Mouse (Mus musculus) midbrain, embryonic 16.5 days (tissue): ENCODE results near the gene Pdia6. TPM values are rescaled to one million over a fixed set of nuclear protein-coding genes. Genes with fewer than 3 reads are reported as not detected.

ENCODE experiments used
- ATAC-seq: fragments of 200-750 bp; cut with Nextera tagmentation; 2 replicates; pipeline ENCODE4 v1.8.0; 2017; ENCODE audit warnings: moderate TSS enrichment
- H3K27ac ChIP-seq: fragments of 300-500 bp; sonication (generic); 2 replicates; pipeline ENCODE4 v1.5.1; 2014; ENCODE audit warnings: mild to moderate bottlenecking, low read length, mixed read lengths
- H3K27me3 ChIP-seq: fragments of 300-500 bp; sonication (generic); 2 replicates; pipeline ENCODE4 v1.6.1; 2014; ENCODE audit warnings: low read depth, low read length, mixed read lengths; ENCODE audit not compliant: control insufficient read depth, insufficient read depth
- H3K36me3 ChIP-seq: fragments of 300-500 bp; sonication (generic); 2 replicates; pipeline ENCODE4 v1.6.1; 2014; ENCODE audit warnings: mild to moderate bottlenecking, low read length, moderate library complexity, mixed read lengths; ENCODE audit not compliant: control insufficient read depth, insufficient read depth
- H3K4me1 ChIP-seq: fragments of 300-500 bp; sonication (generic); 2 replicates; pipeline ENCODE4 v1.6.1; 2014; ENCODE audit warnings: mild to moderate bottlenecking, low read length, mixed read lengths; ENCODE audit not compliant: control insufficient read depth, insufficient read depth
- H3K4me2 ChIP-seq: fragments of 300-500 bp; sonication (generic); 2 replicates; pipeline ENCODE4 v1.6.1; 2014; ENCODE audit warnings: mild to moderate bottlenecking, low read length, mixed read lengths
- H3K4me3 ChIP-seq: fragments of 300-500 bp; sonication (generic); 2 replicates; pipeline ENCODE4 v1.5.1; 2014; ENCODE audit warnings: low read depth, mild to moderate bottlenecking, low read length, moderate library complexity, mixed read lengths
- H3K9ac ChIP-seq: fragments of 300-500 bp; sonication (generic); 2 replicates; pipeline ENCODE4 v1.6.1; 2014; ENCODE audit warnings: low read depth, low read length, mixed read lengths
- H3K9me3 ChIP-seq: fragments of 300-500 bp; sonication (generic); replicated peaks from 2 replicates; pipeline ENCODE4 v1.6.1; 2014; ENCODE audit warnings: mild to moderate bottlenecking, low read length, mixed read lengths; ENCODE audit not compliant: control insufficient read depth, poor library complexity, severe bottlenecking
- WGBS: fragments of 180-500 bp; shearing (Covaris S2); extraction: QIAGEN DNeasy Blood & Tissue Kit; methylation state at CpG from one replicate; pipeline ENCODE4 v1.1.7; 2014; 5-methylcytosine and 5-hydroxymethylcytosine counted together
- polyA plus RNA-seq: library from polyadenylated mRNA; unstranded; fragments of >200 nt; fragmentation: Nextera tagmentation; extraction: Ambion mirVana; gene quantifications from 2 replicates; pipeline ENCODE4 v1.2.1, GENCODE M21; 2015

The Pdia6 gene
- polyA plus RNA-seq, 1 experiment from 2014 or later: 273 TPM

- Histone ChIP-seq H3K9ac (no peak overlapping the region), H3K4me2 (no peak overlapping the region), H3K9me3 (no peaks in the 10 kb centered on the region), H3K4me3 (no peak overlapping the region), H3K27me3 (no peaks in the 10 kb centered on the region; the same call in 1 of the 2 replicates), H3K4me1 (peaks cover 4% of the 10 kb centered on the region; the same call in 1 of the 2 replicates), H3K27ac (no peak overlapping the region), H3K36me3 (no peaks in the 10 kb centered on the region)
- 81% methylated on average over 6 of the region's 6 CpGs for WGBS
- ATAC-seq: no peak
Observed at GRCm38 (mm10) chr12:17255602-17256001, 10.7 kb upstream of the Pdia6 start.

GRCm38 (mm10) chr12:17256905-17257304, 9.4 kb upstream of the Pdia6 start:
- Histone ChIP-seq H3K4me2 (no peak overlapping the region), H3K4me1 (peaks cover 4% of the 10 kb centered on the region; the same call in 1 of the 2 replicates), H3K9ac (no peak overlapping the region), H3K27ac (no peak overlapping the region), H3K36me3 (no peaks in the 10 kb centered on the region), H3K27me3 (no peaks in the 10 kb centered on the region; the same call in 1 of the 2 replicates), H3K4me3 (no peak overlapping the region), H3K9me3 (no peaks in the 10 kb centered on the region)
- WGBS: 2% methylated on average over 8 of the region's 10 CpGs
- no peak for ATAC-seq

- Histone ChIP-seq H3K27me3 (no peaks in the 10 kb centered on the region; the same call in 1 of the 2 replicates), H3K9me3 (no peaks in the 10 kb centered on the region), H3K36me3 (no peaks in the 10 kb centered on the region), H3K4me2 (no peak overlapping the region), H3K4me1 (peaks cover 4% of the 10 kb centered on the region; the same call in 1 of the 2 replicates), H3K27ac (no peak overlapping the region), H3K9ac (no peak overlapping the region), H3K4me3 (no peak overlapping the region)
- ATAC-seq: no peak
- WGBS: 84% methylated on average over 7 of the region's 7 CpGs
Observed at GRCm38 (mm10) chr12:17258431-17258830, 7.9 kb upstream of the Pdia6 start.

GRCm38 (mm10) chr12:17261005-17261404, 5.3 kb upstream of the Pdia6 start:
- no peak for ATAC-seq
- Histone ChIP-seq H3K36me3 (no peaks in the 10 kb centered on the region), H3K27me3 (no peaks in the 10 kb centered on the region), H3K9ac (no peak overlapping the region), H3K4me3 (no peak overlapping the region), H3K4me1 (0 out of 2 replicates have a peak, but pooled peaks cover 3% of the 10 kb centered on the region), H3K4me2 (no peak overlapping the region), H3K27ac (no peak overlapping the region), H3K9me3 (no peaks in the 10 kb centered on the region)
- 93% methylated on average over 3 of the region's 3 CpGs for WGBS

- Histone ChIP-seq H3K27me3 (no peaks in the 10 kb centered on the region), H3K9me3 (no peaks in the 10 kb centered on the region), H3K4me3 (no peak overlapping the region), H3K4me1 (peaks cover 21% of the 10 kb centered on the region), H3K9ac (no peak overlapping the region), H3K27ac (no peak overlapping the region), H3K4me2 (no peak overlapping the region), H3K36me3 (no peaks in the 10 kb centered on the region)
- no peak for ATAC-seq
- WGBS: 78% methylated on average over 3 of the region's 3 CpGs
Observed at GRCm38 (mm10) chr12:17263881-17264280, 2.5 kb upstream of the Pdia6 start.

- no peaks in the 10 kb centered on the region for H3K9me3 ChIP-seq
Observed at GRCm38 (mm10) chr12:17264826-17265225, 1.5 kb upstream of the Pdia6 start.

GRCm38 (mm10) chr12:17266673-17266990, 287 bp downstream of the Pdia6 start:
- peaks cover 29% of the 10 kb centered on the region for H3K4me1 ChIP-seq
- no peaks in the 10 kb centered on the region for H3K9me3 ChIP-seq
- H3K36me3 ChIP-seq: peaks cover 11% of the 10 kb centered on the region
- ATAC-seq: peak; percentile 84
- H3K27me3 ChIP-seq: no peaks in the 10 kb centered on the region
- peak overlapping the region; percentile 92 for H3K4me3 ChIP-seq
- H3K4me2 ChIP-seq: peak overlapping the region; percentile 84
- peak overlapping the region; percentile 90 for H3K9ac ChIP-seq
- WGBS: 1% methylated on average over 21 of the region's 21 CpGs
- H3K27ac ChIP-seq: peak overlapping the region; percentile 83

More at GRCm38 (mm10) chr12:17264826-17265225, 1.5 kb upstream of the Pdia6 start:
- 91% methylated on average over 2 of the region's 2 CpGs for WGBS
- Histone ChIP-seq H3K27me3 (no peaks in the 10 kb centered on the region), H3K36me3 (no peaks in the 10 kb centered on the region), H3K27ac (no peak overlapping the region), H3K4me1 (peaks cover 26% of the 10 kb centered on the region), H3K9ac (no peak overlapping the region), H3K4me3 (no peak overlapping the region), H3K4me2 (no peak overlapping the region)
- ATAC-seq: no peak

- H3K4me3 ChIP-seq: peak overlapping the region; percentile 92
- peaks cover 31% of the 10 kb centered on the region for H3K4me1 ChIP-seq
- no peak for ATAC-seq
- peak overlapping the region; percentile 90 for H3K9ac ChIP-seq
- H3K27ac ChIP-seq: no peak overlapping the region; the same call in 1 of the 2 replicates
- no peaks in the 10 kb centered on the region for H3K27me3 ChIP-seq
- H3K4me2 ChIP-seq: peak overlapping the region; percentile 84
- H3K9me3 ChIP-seq: no peaks in the 10 kb centered on the region
- 8% methylated on average over 4 of the region's 4 CpGs for WGBS
- H3K36me3 ChIP-seq: peaks cover 13% of the 10 kb centered on the region
Observed at GRCm38 (mm10) chr12:17267316-17267715, 971 bp downstream of the Pdia6 start.

- Histone ChIP-seq H3K9me3 (no peaks in the 10 kb centered on the region), H3K4me2 (no peak overlapping the region), H3K4me1 (peaks cover 28% of the 10 kb centered on the region), H3K36me3 (peaks cover 20% of the 10 kb centered on the region), H3K27me3 (no peaks in the 10 kb centered on the region), H3K4me3 (no peak overlapping the region), H3K9ac (no peak overlapping the region), H3K27ac (no peak overlapping the region)
- 73% methylated on average over 1 of the region's 1 CpGs for WGBS
- ATAC-seq: no peak
Observed at GRCm38 (mm10) chr12:17271272-17271671, 4.9 kb downstream of the Pdia6 start.
